Mouse (Mus musculus): ENCODE measurements around the gene Cyp2d10. TPM values are rescaled to one million over a fixed set of nuclear protein-coding genes. Genes with fewer than 3 reads are reported as not detected.

Cyp2d10 gene
- total and polyA plus RNA-seq, 3 experiments, result 0.73 to 1.5 TPM; not detected in 1

GRCm38 (mm10) chr15:82358431-82359260 is 48.3 kb downstream of the Cyp2d10 start:
- no peak for DNase-seq

- peak; percentile 98 for DNase-seq
Observed at GRCm38 (mm10) chr15:82354126-82354945, 52.7 kb downstream of the Cyp2d10 start, which contains the start of gene Ndufa6. Gene Ndufa6, minus strand, starts transcription at chr15:82354322.

GRCm38 (mm10) chr15:82353745-82354113 is 53.3 kb downstream of the Cyp2d10 start:
- DNase-seq, result no peak

GRCm38 (mm10) chr15:82353078-82353744 is 53.8 kb downstream of the Cyp2d10 start:
- DNase-seq, result peak; percentile 51

Small RNA genes lying within 50 kb of the gene (microRNA-seq; reads per million reads assigned to microRNA genes)
- gene Gm25990 (0 reads per million in 2 experiments), gene Gm27331 (0 reads per million in 2 experiments), gene Gm27622 (0 reads per million in 2 experiments), gene Mir7684 (0 reads per million in 2 experiments)

Other genes starting within 250 kb of the Cyp2d10 start
- under 1 TPM in 1 of 2 experiments, not detected in 1; 0.69 TPM for gene Shisa8, start 194.4 kb downstream of the Cyp2d10 start, total RNA-seq (2021)
- 1.3 and 2.5 TPM in 2 replicates for gene Shisa8, start 194.4 kb downstream of the Cyp2d10 start, polyA plus RNA-seq (2012; rRNA removed)
- gene Tnfrsf13c, start 182.8 kb downstream of the Cyp2d10 start, total RNA-seq (2021), result not detected
- 0.08 and 0.15 TPM in 2 replicates for gene Tnfrsf13c, start 182.8 kb downstream of the Cyp2d10 start, polyA plus RNA-seq (2012; rRNA removed)
- 1 to 10 TPM in 1 of 2 experiments, under 1 TPM in 1; 0.93 to 1.9 TPM for gene Cenpm, start 162.4 kb downstream of the Cyp2d10 start, total RNA-seq (2021)
- 11.0 and 11.1 TPM in 2 replicates for gene Cenpm, start 162.4 kb downstream of the Cyp2d10 start, polyA plus RNA-seq (2012; rRNA removed)
- gene 1500009C09Rik, start 154.8 kb downstream of the Cyp2d10 start, total RNA-seq (2021), result under 1 TPM; 0.31 to 0.32 TPM
- gene 1500009C09Rik, start 154.8 kb downstream of the Cyp2d10 start, polyA plus RNA-seq (2012; rRNA removed), result 0.23 and 0.26 TPM in 2 replicates
- gene Sept3, start 132.3 kb downstream of the Cyp2d10 start, total RNA-seq (2021), result 1 to 10 TPM; 2.9 to 4.7 TPM
- gene Sept3, start 132.3 kb downstream of the Cyp2d10 start, polyA plus RNA-seq (2012; rRNA removed), result 2.1 and 2.9 TPM in 2 replicates
- gene Wbp2nl, start 108.2 kb downstream of the Cyp2d10 start, total RNA-seq (2021), result not detected
- gene Wbp2nl, start 108.2 kb downstream of the Cyp2d10 start, polyA plus RNA-seq (2012; rRNA removed), result not detected in 2 replicates
- 10 to 100 TPM; 62.8 to 64.0 TPM for gene Naga, start 68.3 kb downstream of the Cyp2d10 start, total RNA-seq (2021)
- gene Naga, start 68.3 kb downstream of the Cyp2d10 start, polyA plus RNA-seq (2012; rRNA removed), result 136 and 165 TPM in 2 replicates
- 1 to 10 TPM in 1 of 2 experiments, under 1 TPM in 1; 0.40 to 1.1 TPM for gene Pheta2, start 68.3 kb downstream of the Cyp2d10 start, total RNA-seq (2021)
- gene Pheta2, start 68.3 kb downstream of the Cyp2d10 start, polyA plus RNA-seq (2012; rRNA removed), result 0.44 and 0.55 TPM in 2 replicates
- 100 to 1,000 TPM; 187 to 197 TPM for gene Smdt1, start 68.2 kb downstream of the Cyp2d10 start, total RNA-seq (2021)
- 190 and 213 TPM in 2 replicates for gene Smdt1, start 68.2 kb downstream of the Cyp2d10 start, polyA plus RNA-seq (2012; rRNA removed)
- gene Ndufa6, start 52.9 kb downstream of the Cyp2d10 start, total RNA-seq (2021), result 100 to 1,000 TPM; 454 to 511 TPM
- gene Ndufa6, start 52.9 kb downstream of the Cyp2d10 start, polyA plus RNA-seq (2012; rRNA removed), result 169 and 274 TPM in 2 replicates
- gene Cyp2d22, start 26.9 kb downstream of the Cyp2d10 start, total RNA-seq (2021), result 10 to 100 TPM; 37.9 to 39.6 TPM
- gene Cyp2d22, start 26.9 kb downstream of the Cyp2d10 start, polyA plus RNA-seq (2012; rRNA removed), result 51.0 and 66.2 TPM in 2 replicates
- gene Cyp2d11, start 13.2 kb downstream of the Cyp2d10 start, total RNA-seq (2021), result under 1 TPM in 1 of 2 experiments, not detected in 1; 0.21 TPM
- not detected in 2 replicates for gene Cyp2d11, start 13.2 kb downstream of the Cyp2d10 start, polyA plus RNA-seq (2012; rRNA removed)
- gene Cyp2d9, start 26.2 kb upstream of the Cyp2d10 start, total RNA-seq (2021), result under 1 TPM; 0.69 to 0.78 TPM
- not detected in 2 replicates for gene Cyp2d9, start 26.2 kb upstream of the Cyp2d10 start, polyA plus RNA-seq (2012; rRNA removed)
- not detected for gene Cyp2d12, start 147.9 kb upstream of the Cyp2d10 start, total RNA-seq (2021)
- gene Cyp2d12, start 147.9 kb upstream of the Cyp2d10 start, polyA plus RNA-seq (2012; rRNA removed), result not detected in 2 replicates
- gene Cyp2d34, start 213.8 kb upstream of the Cyp2d10 start, total RNA-seq (2021), result not detected
- not detected in 2 replicates for gene Cyp2d34, start 213.8 kb upstream of the Cyp2d10 start, polyA plus RNA-seq (2012; rRNA removed)